Mouse (Mus musculus) forebrain, postnatal 0 days (tissue): ENCODE measurements around the gene Prex1. TPM values are rescaled to one million over a fixed set of nuclear protein-coding genes. Genes with fewer than 3 reads are reported as not detected.

Experiments used
- ATAC-seq: fragments of 200-750 bp; cut with Nextera tagmentation; 2 replicates; pipeline ENCODE4 v1.8.0; 2017; ENCODE audit warnings: mild to moderate bottlenecking, moderate library complexity
- DNase-seq: peaks from one replicate; pipeline ENCODE4 v3.0.0-alpha.2; 2015
- H3K27ac ChIP-seq: fragments of 300-500 bp; sonication (generic); 2 replicates; pipeline ENCODE4 v1.5.1; 2014; ENCODE audit warnings: low read depth, mild to moderate bottlenecking, antibody characterized with exemption, low read length, moderate library complexity, mixed read lengths
- H3K27me3 ChIP-seq: fragments of 300-500 bp; sonication (generic); 2 replicates; pipeline ENCODE4 v1.6.1; 2014; ENCODE audit warnings: mild to moderate bottlenecking, low read length, mixed read lengths; ENCODE audit not compliant: insufficient read depth
- H3K36me3 ChIP-seq: fragments of 300-500 bp; sonication (generic); 2 replicates; pipeline ENCODE4 v1.6.1; 2014; ENCODE audit warnings: mild to moderate bottlenecking, moderate library complexity; ENCODE audit not compliant: insufficient read depth
- H3K4me1 ChIP-seq: fragments of 300-500 bp; sonication (generic); 2 replicates; pipeline ENCODE4 v1.6.1; 2014; ENCODE audit warnings: antibody characterized with exemption; ENCODE audit not compliant: insufficient read depth
- H3K4me2 ChIP-seq: fragments of 300-500 bp; sonication (generic); 2 replicates; pipeline ENCODE4 v1.6.1; 2014; ENCODE audit warnings: low read depth, mild to moderate bottlenecking, moderate library complexity
- H3K4me3 ChIP-seq: fragments of 300-500 bp; sonication (generic); 2 replicates; pipeline ENCODE4 v1.5.1; 2014; ENCODE audit warnings: low read depth, low read length, mixed read lengths
- H3K9ac ChIP-seq: fragments of 300-500 bp; sonication (generic); 2 replicates; pipeline ENCODE4 v1.6.1; 2014; ENCODE audit warnings: mild to moderate bottlenecking
- H3K9me3 ChIP-seq: fragments of 300-500 bp; sonication (generic); 2 replicates; pipeline ENCODE4 v1.6.1; 2016; ENCODE audit warnings: low read length
- CTCF ChIP-seq: sonication (generic); IDR thresholded peaks from 2 replicates; pipeline ENCODE4 v1.5.1; 2016; ENCODE audit warnings: antibody characterized with exemption, control low read depth, low read depth
- WGBS: fragments of 180-500 bp; shearing (Covaris S2); extraction: QIAGEN DNeasy Blood & Tissue Kit; methylation state at CpG from one replicate; pipeline ENCODE4 v1.1.7; 2014; 5-methylcytosine and 5-hydroxymethylcytosine counted together
- polyA plus RNA-seq: library from polyadenylated mRNA; unstranded; fragments of >200 nt; fragmentation: Nextera tagmentation; extraction: Ambion mirVana; gene quantifications from 2 replicates; pipeline ENCODE4 v1.2.1, GENCODE M21; 2015
- total RNA-seq: library from RNA; depleted of rRNA; stranded (reverse); fragments of >200 nt; gene quantifications from 2 replicates; pipeline ENCODE4 v1.2.3, GENCODE M21; 2014

Prex1 gene
- total and polyA plus RNA-seq, 2 experiments from 2014 or later = 17.5 to 31.3 TPM

DNA sequence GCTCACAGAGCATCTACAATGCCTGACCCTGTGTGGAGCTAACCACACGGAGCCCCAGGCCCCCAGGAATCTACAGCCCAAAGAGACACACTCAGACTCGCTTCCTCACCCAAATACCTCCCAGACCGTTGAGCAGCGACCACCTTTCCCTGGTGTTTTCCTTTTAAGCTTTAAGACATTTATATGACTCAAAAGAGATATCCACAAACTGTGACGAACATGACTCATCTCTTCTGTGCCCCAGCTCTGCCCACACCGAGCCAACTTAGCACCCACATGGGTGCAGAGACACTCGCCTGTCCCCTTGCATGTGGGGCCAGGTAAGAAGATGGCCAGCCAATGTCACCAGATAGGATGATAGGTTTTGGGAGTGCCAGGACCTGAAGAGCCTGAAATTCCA is 66.4 kb downstream of the Prex1 start:
- TF ChIP-seq CTCF = no peak
- no peak overlapping the region for H3K9ac ChIP-seq
- H3K9me3 ChIP-seq = no peaks in the 10 kb centered on the region
- H3K4me1 ChIP-seq = no peaks in the 10 kb centered on the region
- DNase-seq (no peak), ATAC-seq (no peak)
- no peak overlapping the region for H3K27ac ChIP-seq
- H3K36me3 ChIP-seq = no peaks in the 10 kb centered on the region
- 71% methylated on average over 7 of the region's 7 CpGs for WGBS
- no peaks in the 10 kb centered on the region for H3K27me3 ChIP-seq
- no peak overlapping the region for H3K4me2 ChIP-seq
- no peak overlapping the region for H3K4me3 ChIP-seq

DNA sequence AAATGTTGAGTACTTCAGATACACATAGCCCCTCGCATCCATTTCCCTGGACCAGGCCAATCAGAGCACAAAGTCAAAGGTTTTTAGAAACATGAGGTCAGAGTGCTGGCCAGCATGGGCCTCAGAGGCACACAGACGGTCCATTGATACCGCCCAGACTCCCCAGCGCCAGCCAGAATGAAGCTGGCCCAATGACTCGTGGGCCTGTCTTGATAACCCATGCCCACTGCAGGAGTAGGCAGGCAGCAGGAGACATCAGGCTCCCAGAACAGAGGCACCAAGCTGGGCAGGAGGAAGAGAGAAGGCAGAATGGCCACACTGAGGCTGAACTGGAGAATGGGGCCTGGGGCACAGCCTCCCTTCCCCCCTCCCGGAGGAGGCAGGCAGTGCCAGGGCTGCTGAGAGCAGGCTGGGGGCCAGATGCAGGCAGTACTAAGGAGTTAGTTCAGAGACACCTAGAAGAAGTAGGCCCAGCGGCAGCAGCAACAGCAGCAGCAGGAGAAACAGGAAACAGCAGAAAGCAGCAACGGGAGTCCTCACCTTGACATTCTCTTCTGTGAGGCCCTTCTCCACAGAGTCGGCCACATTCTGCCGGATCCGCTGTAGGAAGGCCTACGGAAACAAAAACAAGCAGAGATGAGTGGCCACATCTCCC is 67.1 kb downstream of the Prex1 start:
- Histone ChIP-seq H3K9me3 (no peaks in the 10 kb centered on the region), H3K4me3 (no peak overlapping the region), H3K36me3 (no peaks in the 10 kb centered on the region), H3K4me1 (no peaks in the 10 kb centered on the region), H3K9ac (0 out of 2 replicates have a peak overlapping the region, but pooled peaks have one; percentile 3), H3K4me2 (no peak overlapping the region), H3K27me3 (no peaks in the 10 kb centered on the region), H3K27ac (peak overlapping the region; percentile 21; the same call in 1 of the 2 replicates)
- WGBS = 73% methylated on average over 12 of the region's 12 CpGs
- peak; percentile 71 for ATAC-seq
- DNase-seq = no peak
- no peak for TF ChIP-seq CTCF

DNA sequence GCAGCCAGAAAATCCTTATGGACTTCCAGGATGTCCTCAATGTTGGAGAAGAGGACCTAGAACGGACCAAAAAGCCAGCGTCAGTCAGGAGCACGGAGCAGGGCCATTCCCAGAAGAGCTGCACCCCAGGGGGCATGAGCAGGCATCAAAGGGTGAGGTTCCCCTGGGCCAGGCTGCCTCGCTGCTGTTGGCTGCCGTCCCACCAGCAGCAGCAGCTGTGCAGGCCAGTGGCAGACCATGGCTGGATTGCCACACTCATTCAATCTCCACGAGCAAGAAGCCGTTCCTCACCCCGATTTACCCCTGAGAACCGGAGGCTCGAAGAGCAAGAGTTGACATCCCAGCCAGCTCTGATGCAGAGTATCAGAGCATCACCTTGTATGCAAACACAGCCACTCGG is 68.8 kb downstream of the Prex1 start:
- no peaks in the 10 kb centered on the region for H3K9me3 ChIP-seq
- H3K27me3 ChIP-seq = no peaks in the 10 kb centered on the region
- H3K9ac ChIP-seq = no peak overlapping the region
- H3K36me3 ChIP-seq = no peaks in the 10 kb centered on the region
- no peak for DNase-seq
- WGBS = 68% methylated on average over 11 of the region's 11 CpGs
- ATAC-seq = no peak
- no peak overlapping the region for H3K4me2 ChIP-seq
- no peak overlapping the region for H3K4me3 ChIP-seq
- no peaks in the 10 kb centered on the region for H3K4me1 ChIP-seq
- no peak for TF ChIP-seq CTCF
- no peak overlapping the region for H3K27ac ChIP-seq

DNA sequence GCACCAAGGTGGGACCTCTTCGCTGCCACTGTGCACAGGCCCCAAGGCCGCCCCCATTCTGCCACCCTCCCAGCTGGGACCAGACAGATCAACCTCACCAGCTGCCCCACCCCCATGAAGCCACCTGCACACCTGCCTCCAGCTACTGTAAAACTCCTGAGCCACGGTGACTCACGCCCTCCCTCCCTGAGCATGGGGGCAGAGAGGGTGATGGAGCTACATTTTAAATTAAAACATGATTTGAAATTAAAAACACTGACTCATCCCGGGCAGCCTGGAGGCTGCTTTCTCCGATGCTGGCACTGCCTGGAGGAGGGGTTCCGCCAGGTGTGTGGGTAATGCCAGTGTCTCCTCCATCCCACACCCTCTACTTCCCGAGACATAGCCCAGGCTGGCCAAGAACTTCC is 71.0 kb downstream of the Prex1 start:
- Histone ChIP-seq H3K4me3 (no peak overlapping the region), H3K36me3 (no peaks in the 10 kb centered on the region), H3K4me2 (no peak overlapping the region), H3K9ac (no peak overlapping the region), H3K9me3 (no peaks in the 10 kb centered on the region), H3K27me3 (no peaks in the 10 kb centered on the region), H3K27ac (no peak overlapping the region), H3K4me1 (no peaks in the 10 kb centered on the region)
- DNase-seq (no peak), ATAC-seq (no peak)
- WGBS = 89% methylated on average over 8 of the region's 8 CpGs
- no peak for TF ChIP-seq CTCF

DNA sequence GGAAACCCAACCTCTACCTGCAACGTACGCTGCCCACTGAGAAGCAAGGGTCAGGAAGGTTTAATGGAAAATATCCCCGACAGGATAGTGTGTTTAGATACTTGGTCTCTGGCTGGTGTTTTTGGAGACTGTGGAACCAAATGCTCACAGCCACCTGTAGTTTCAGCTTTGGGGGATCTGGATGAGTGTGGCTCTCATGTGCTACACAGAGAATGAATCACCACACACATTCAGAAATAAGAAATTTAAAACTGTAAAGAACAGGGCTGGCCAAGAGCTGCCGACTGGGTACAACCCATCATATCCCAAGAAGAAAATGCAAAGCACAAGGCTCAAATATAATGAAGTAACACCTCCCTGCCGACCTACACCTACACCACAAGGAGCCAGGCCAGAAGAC is 73.9 kb downstream of the Prex1 start:
- no peak overlapping the region for H3K9ac ChIP-seq
- H3K4me1 ChIP-seq = no peaks in the 10 kb centered on the region
- H3K4me2 ChIP-seq = no peak overlapping the region
- ATAC-seq = no peak
- DNase-seq = no peak
- no peak for TF ChIP-seq CTCF
- 0 out of 2 replicates have a peak, but pooled peaks cover 4% of the 10 kb centered on the region for H3K36me3 ChIP-seq
- 93% methylated on average over 5 of the region's 5 CpGs for WGBS
- no peak overlapping the region for H3K4me3 ChIP-seq
- H3K27ac ChIP-seq = no peak overlapping the region
- H3K27me3 ChIP-seq = no peaks in the 10 kb centered on the region
- no peaks in the 10 kb centered on the region for H3K9me3 ChIP-seq

DNA sequence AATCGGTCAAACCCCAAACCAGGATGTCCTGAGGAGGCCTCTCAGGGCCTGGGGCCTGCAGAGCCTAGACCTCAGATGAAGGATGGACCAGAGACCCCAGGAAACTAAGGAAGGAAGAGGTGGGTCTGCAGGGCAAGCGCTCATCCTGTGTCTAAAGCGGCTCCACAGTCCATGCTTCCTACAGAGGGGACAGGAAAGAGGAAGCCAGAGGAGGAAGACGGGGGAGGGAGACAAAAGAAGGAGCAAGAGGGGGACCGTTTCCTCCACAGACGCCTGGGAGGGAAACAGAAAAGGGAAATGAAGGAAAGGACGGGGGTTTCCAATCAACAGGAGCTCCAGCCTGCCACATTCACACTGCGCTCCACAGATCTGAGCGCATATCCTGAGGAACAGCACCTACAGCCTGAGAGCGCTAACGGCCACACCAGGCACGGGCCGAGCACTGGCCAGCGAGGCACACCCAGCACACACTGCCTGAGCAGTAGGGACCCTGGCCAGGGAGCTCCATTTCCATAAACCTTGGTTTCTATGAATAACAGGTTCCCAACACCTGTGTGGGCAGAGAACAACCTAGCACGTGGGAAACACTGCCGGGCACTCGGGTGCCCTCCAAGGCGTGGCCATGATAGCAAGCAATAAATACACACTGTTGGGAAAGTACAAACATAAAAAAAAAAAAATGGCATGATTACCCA is 74.5 kb downstream of the Prex1 start:
- no peak for ATAC-seq
- H3K4me1 ChIP-seq = no peaks in the 10 kb centered on the region
- H3K4me3 ChIP-seq = no peak overlapping the region
- no peak for DNase-seq
- WGBS = 90% methylated on average over 18 of the region's 18 CpGs
- H3K9ac ChIP-seq = no peak overlapping the region
- H3K27ac ChIP-seq = no peak overlapping the region
- H3K36me3 ChIP-seq = 0 out of 2 replicates have a peak, but pooled peaks cover 4% of the 10 kb centered on the region
- no peak overlapping the region for H3K4me2 ChIP-seq
- H3K9me3 ChIP-seq = no peaks in the 10 kb centered on the region
- no peaks in the 10 kb centered on the region for H3K27me3 ChIP-seq
- TF ChIP-seq CTCF = no peak

DNA sequence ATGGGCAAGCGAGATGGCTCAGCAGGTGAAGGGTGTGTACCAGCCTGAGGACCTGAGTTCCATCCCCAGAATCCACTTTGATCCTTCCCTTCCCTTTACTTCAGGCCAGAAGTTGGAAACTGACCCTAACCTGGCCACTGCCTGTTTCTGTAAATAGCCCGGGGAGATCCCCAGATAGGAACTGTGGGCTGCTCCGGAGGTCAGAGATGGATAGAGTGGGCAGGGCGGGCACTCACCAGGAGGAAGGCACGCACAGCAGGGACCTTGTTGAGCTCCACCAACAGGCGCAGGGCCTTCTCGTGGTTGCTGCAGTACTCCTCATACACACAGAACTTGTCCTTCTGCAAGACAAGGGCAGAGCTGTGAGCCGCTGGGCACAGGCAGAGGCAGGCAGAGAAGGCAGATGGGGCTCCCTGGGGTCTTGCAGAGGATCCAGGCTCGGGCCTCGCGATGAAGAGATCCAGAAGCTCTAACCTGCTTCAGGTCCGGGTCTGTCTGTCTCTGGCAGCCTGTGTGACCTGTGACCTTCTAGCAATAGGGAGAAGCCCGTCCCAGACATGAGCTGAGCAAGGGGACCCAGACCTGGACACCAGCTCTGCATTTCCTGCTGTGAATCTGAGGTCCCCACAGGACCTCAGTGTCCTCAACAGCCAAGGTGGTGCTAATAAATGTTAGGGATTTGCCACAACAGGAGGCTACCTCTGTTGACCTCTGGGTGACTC is 75.4 kb downstream of the Prex1 start:
- Histone ChIP-seq H3K27ac (no peak overlapping the region), H3K9me3 (no peaks in the 10 kb centered on the region), H3K27me3 (no peaks in the 10 kb centered on the region), H3K9ac (no peak overlapping the region), H3K4me2 (no peak overlapping the region), H3K36me3 (0 out of 2 replicates have a peak, but pooled peaks cover 4% of the 10 kb centered on the region), H3K4me3 (no peak overlapping the region), H3K4me1 (no peaks in the 10 kb centered on the region; the same call in 1 of the 2 replicates)
- no peak for DNase-seq
- ATAC-seq = no peak
- 91% methylated on average over 13 of the region's 13 CpGs for whole genome bisulfite sequencing
- no peak for TF ChIP-seq CTCF
